In genomic region chr8:89045726-89046125, GRCm38 (mm10) we compare ENCODE assay signal across 8 mouse cellular contexts. TPM values are rescaled to one million over a fixed set of nuclear protein-coding genes. Genes with fewer than 3 reads are reported as not detected.
A peak's percentile ranks its signal among the peaks of the same experiment; 100 is the strongest.
DNase-seq lines count a peak whose midpoint lies in the region; ATAC-seq and TF ChIP-seq lines count a peak whose summit lies in the region.

No protein-coding gene starts in this region.

- peak overlapping the region; percentile 69; the same call in 1 of the 2 replicates for H3K4me3 ChIP-seq in cortical plate, adult 2 months (ENCODE audit: insufficient read depth, low read length)
- H3K4me3 ChIP-seq in hindbrain, postnatal 0 days (ENCODE audit: low read length) = peak overlapping the region; percentile 52; the same call in 1 of the 2 replicates
- H3K4me3 ChIP-seq in liver, embryonic 15.5 days (replicated peaks) = 0 out of 2 replicates have a peak overlapping the region, but pooled peaks have one; percentile 20

- no peaks in the 10 kb centered on the region for H3K9me3 ChIP-seq in hindbrain, postnatal 0 days (ENCODE audit: low read length)
- no peaks in the 10 kb centered on the region for H3K9me3 ChIP-seq in liver, embryonic 15.5 days (replicated peaks)

- DNase-seq in embryo, embryonic 10.5 days (ENCODE audit: low spot score) = peak; percentile 68
- DNase-seq in embryo, embryonic 11 days = no peak
- DNase-seq in hindbrain, postnatal 0 days (ENCODE audit: low spot score) = no peak
- no peak for DNase-seq in frontal cortex, postnatal 14 days (ENCODE audit: low spot score in 2 of 2)
- DNase-seq in adrenal gland, postnatal 10 days = no peak
- no peak for DNase-seq in B cell, adult 2 months

- peak overlapping the region; percentile 72 for H3K4me2 ChIP-seq in hindbrain, postnatal 0 days (ENCODE audit: low read depth, low read length)
- H3K4me2 ChIP-seq in liver, embryonic 15.5 days = peak overlapping the region; percentile 54

- no peak for TF ChIP-seq POLR2A in cortical plate, adult 2 months (IDR thresholded peaks at IDR 0.05; ENCODE audit: extremely low read depth, insufficient read depth, low read length)

- WGBS in hindbrain, postnatal 0 days = 5% methylated on average over 17 of the region's 17 CpGs
- WGBS in liver, embryonic 15.5 days (ENCODE audit: insufficient replicate concordance) = 4% methylated on average over 17 of the region's 17 CpGs

- H3K27me3 ChIP-seq in hindbrain, postnatal 0 days (ENCODE audit: insufficient read depth, low read length) = peaks cover 31% of the 10 kb centered on the region
- peaks cover 88% of the 10 kb centered on the region for H3K27me3 ChIP-seq in liver, embryonic 15.5 days

- H3K36me3 ChIP-seq in hindbrain, postnatal 0 days (ENCODE audit: insufficient read depth, low read length) = no peaks in the 10 kb centered on the region
- no peaks in the 10 kb centered on the region for H3K36me3 ChIP-seq in liver, embryonic 15.5 days (replicated peaks)

- no peaks in the 10 kb centered on the region for H3K4me1 ChIP-seq in cortical plate, adult 2 months (ENCODE audit: control insufficient read depth, insufficient read depth, low read length)
- H3K4me1 ChIP-seq in hindbrain, postnatal 0 days (ENCODE audit: insufficient read depth, low read length) = no peaks in the 10 kb centered on the region
- H3K4me1 ChIP-seq in liver, embryonic 15.5 days (replicated peaks) = no peaks in the 10 kb centered on the region

- no peak for ATAC-seq in hindbrain, postnatal 0 days
- no peak for ATAC-seq in liver, embryonic 15.5 days (ENCODE audit: insufficient read depth)

- H3K27ac ChIP-seq in cortical plate, adult 2 months (ENCODE audit: insufficient read depth, low read length) = no peak overlapping the region; the same call in 1 of the 2 replicates
- no peak overlapping the region for H3K27ac ChIP-seq in hindbrain, postnatal 0 days
- H3K27ac ChIP-seq in liver, embryonic 15.5 days (replicated peaks) = no peak overlapping the region

- no peak for TF ChIP-seq CTCF in cortical plate, adult 2 months (IDR thresholded peaks at IDR 0.05; ENCODE audit: extremely low read depth, insufficient read depth, low read length)
- no peak for TF ChIP-seq CTCF in hindbrain, postnatal 0 days (IDR thresholded peaks at IDR 0.05; ENCODE audit: low read depth)

- no peak overlapping the region for H3K9ac ChIP-seq in hindbrain, postnatal 0 days (replicated peaks; ENCODE audit: low read length)
- H3K9ac ChIP-seq in liver, embryonic 15.5 days = no peak overlapping the region

RNA-seq across cellular contexts. Expression of gene Sall1, which starts 1.8 kb away (rescaled TPM):
- polyA plus RNA-seq in cortical plate, adult 2 months (2012; rRNA removed) = 11.7 and 12.5 TPM in 2 replicates
- 7.5 and 10.7 TPM in 2 replicates for total RNA-seq in hindbrain, postnatal 0 days (2014; rRNA removed)
- polyA plus RNA-seq in hindbrain, postnatal 0 days (2015; fragmentation: Nextera tagmentation; extraction: Ambion mirVana) = 3.3 and 3.6 TPM in 2 replicates
- polyA plus RNA-seq in liver, embryonic 15.5 days (2015; fragmentation: Nextera tagmentation; extraction: Ambion mirVana) = 0.99 and 1.0 TPM in 2 replicates
- total RNA-seq in adrenal gland, postnatal 10 days (2021) = 1 to 10 TPM; 1.6 to 4.3 TPM
